Mouse (Mus musculus): Measurements from ENCODE around the gene Zc3h14. TPM values are rescaled to one million over a fixed set of nuclear protein-coding genes. Genes with fewer than 3 reads are reported as not detected.

Zc3h14 gene
- total RNA-seq, 1 experiment: 65.6 TPM

GRCm38 (mm10) chr12:98727186-98727585 is 19.6 kb upstream of the Zc3h14 start:
- no peak for TF ChIP-seq HCFC1 (IDR thresholded peaks at IDR 0.05; ENCODE audit: borderline replicate concordance, insufficient read depth, low read length)
- TF ChIP-seq ZC3H11A (IDR thresholded peaks at IDR 0.05; ENCODE audit: borderline replicate concordance, low read depth, low read length): no peak
- no peak for TF ChIP-seq MAFK (IDR thresholded peaks at IDR 0.05; ENCODE audit: insufficient read depth, low read depth, low read length)
- no peak for TF ChIP-seq ZNF384 (IDR thresholded peaks at IDR 0.05; ENCODE audit: low read depth, low read length)
- no peak for TF ChIP-seq CHD2 (IDR thresholded peaks at IDR 0.05; ENCODE audit: low read depth, low read length)
- no peak for DNase-seq (ENCODE audit: low read depth, low spot score)
- H3K27ac ChIP-seq (ENCODE audit: insufficient read depth, low read depth, low read length, poor library complexity, severe bottlenecking): no peak overlapping the region
- peaks cover 3% of the 10 kb centered on the region; the same call in 1 of the 2 replicates for H3K36me3 ChIP-seq (ENCODE audit: control insufficient read depth, insufficient read depth, low read length, poor library complexity, severe bottlenecking)
- in situ Hi-C loops (cut with MboI; ENCODE audit: low sequenced_read_pairs in 2 of 2, unreplicated experiment in 2 of 2): no loop called here
- peaks cover 0 to 10% of the 10 kb centered on the region in 2 experiments; a peak in 1 of 4 replicates for H3K4me1 ChIP-seq (ENCODE audit: control insufficient read depth in 2 of 2, insufficient read depth in 2 of 2, low read length in 2 of 2, poor library complexity in 1 of 2)
- H3K9me3 ChIP-seq (ENCODE audit: control insufficient read depth, insufficient read depth, low read depth, low read length): no peaks in the 10 kb centered on the region
- no peak overlapping the region for H3K9ac ChIP-seq (ENCODE audit: insufficient read depth, low read depth, low read length, poor library complexity, severe bottlenecking)
- no peak overlapping the region for H3K4me3 ChIP-seq (ENCODE audit: insufficient read depth in 1 of 2, low read depth in 1 of 2, low read length in 2 of 2, poor library complexity in 1 of 2, severe bottlenecking in 1 of 2)

- Histone ChIP-seq H3K27ac (ENCODE audit: insufficient read depth, low read depth, low read length, poor library complexity, severe bottlenecking) (no peak overlapping the region), H3K9me3 (ENCODE audit: control insufficient read depth, insufficient read depth, low read depth, low read length) (no peaks in the 10 kb centered on the region), H3K9ac (ENCODE audit: insufficient read depth, low read depth, low read length, poor library complexity, severe bottlenecking) (no peak overlapping the region), H3K4me1 (ENCODE audit: control insufficient read depth in 2 of 2, insufficient read depth in 2 of 2, low read length in 2 of 2, poor library complexity in 1 of 2) (peaks cover 0 to 7% of the 10 kb centered on the region in 2 experiments; a peak in 2 of 4 replicates), H3K36me3 (ENCODE audit: control insufficient read depth, insufficient read depth, low read length, poor library complexity, severe bottlenecking) (peaks cover 3% of the 10 kb centered on the region; the same call in 1 of the 2 replicates), H3K4me3 (ENCODE audit: insufficient read depth in 1 of 2, low read depth in 1 of 2, low read length in 2 of 2, poor library complexity in 1 of 2, severe bottlenecking in 1 of 2) (no peak overlapping the region)
- in situ Hi-C loops (cut with MboI; ENCODE audit: low sequenced_read_pairs in 2 of 2, unreplicated experiment in 2 of 2): no loop called here
- DNase-seq (ENCODE audit: low read depth, low spot score): no peak
- no peak for TF ChIP-seq MAFK (IDR thresholded peaks at IDR 0.05; ENCODE audit: insufficient read depth, low read depth, low read length)
- TF ChIP-seq ZC3H11A (IDR thresholded peaks at IDR 0.05; ENCODE audit: borderline replicate concordance, low read depth, low read length): no peak
- no peak for TF ChIP-seq ZNF384 (IDR thresholded peaks at IDR 0.05; ENCODE audit: low read depth, low read length)
- no peak for TF ChIP-seq HCFC1 (IDR thresholded peaks at IDR 0.05; ENCODE audit: borderline replicate concordance, insufficient read depth, low read length)
- TF ChIP-seq CHD2 (IDR thresholded peaks at IDR 0.05; ENCODE audit: low read depth, low read length): no peak
These were observed 16.1 kb upstream of the Zc3h14 start for GRCm38 (mm10) chr12:98730682-98731081.

DNA sequence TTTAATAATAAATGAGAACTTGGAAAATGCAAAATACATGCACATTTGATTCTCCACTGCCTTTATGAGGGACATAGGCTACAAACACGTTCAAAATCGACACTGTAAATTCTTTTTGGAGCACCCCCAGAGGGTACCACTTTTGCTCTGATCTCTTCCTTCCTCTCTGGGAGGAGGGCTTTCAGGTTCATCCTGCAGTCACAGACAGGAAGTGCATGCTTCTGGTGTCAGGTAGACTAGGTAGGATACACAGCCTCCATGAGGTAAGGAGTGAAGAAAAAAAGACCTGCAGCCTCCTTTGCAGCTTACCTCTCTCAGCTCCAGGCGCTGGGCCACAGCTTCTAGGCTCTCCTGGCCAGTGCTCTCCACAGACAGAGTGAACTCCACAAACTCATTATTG is 13.6 kb upstream of the Zc3h14 start:
- no peaks in the 10 kb centered on the region for H3K9me3 ChIP-seq (ENCODE audit: control insufficient read depth, insufficient read depth, low read depth, low read length)
- peaks cover 3 to 4% of the 10 kb centered on the region in 2 experiments; a peak in 3 of 4 replicates for H3K4me1 ChIP-seq (ENCODE audit: control insufficient read depth in 2 of 2, insufficient read depth in 2 of 2, low read length in 2 of 2, poor library complexity in 1 of 2)
- TF ChIP-seq CHD2 (IDR thresholded peaks at IDR 0.05; ENCODE audit: low read depth, low read length) (no peak), ZC3H11A (IDR thresholded peaks at IDR 0.05; ENCODE audit: borderline replicate concordance, low read depth, low read length) (no peak), HCFC1 (IDR thresholded peaks at IDR 0.05; ENCODE audit: borderline replicate concordance, insufficient read depth, low read length) (no peak), ZNF384 (IDR thresholded peaks at IDR 0.05; ENCODE audit: low read depth, low read length) (no peak), MAFK (IDR thresholded peaks at IDR 0.05; ENCODE audit: insufficient read depth, low read depth, low read length) (no peak)
- H3K27ac ChIP-seq (ENCODE audit: insufficient read depth, low read depth, low read length, poor library complexity, severe bottlenecking): no peak overlapping the region
- H3K36me3 ChIP-seq (ENCODE audit: control insufficient read depth, insufficient read depth, low read length, poor library complexity, severe bottlenecking): peaks cover 3% of the 10 kb centered on the region; the same call in 1 of the 2 replicates
- peak overlapping the region; percentile 54 to 72 for H3K4me3 ChIP-seq (ENCODE audit: insufficient read depth in 1 of 2, low read depth in 1 of 2, low read length in 2 of 2, poor library complexity in 1 of 2, severe bottlenecking in 1 of 2)
- in situ Hi-C loops (cut with MboI; ENCODE audit: low sequenced_read_pairs in 2 of 2, unreplicated experiment in 2 of 2): no loop called here
- H3K9ac ChIP-seq (ENCODE audit: insufficient read depth, low read depth, low read length, poor library complexity, severe bottlenecking): 0 out of 2 replicates have a peak overlapping the region, but pooled peaks have one; percentile 52
- DNase-seq (ENCODE audit: low read depth, low spot score): no peak

GRCm38 (mm10) chr12:98733776-98734175 is 13.0 kb upstream of the Zc3h14 start:
- peaks cover 5 to 6% of the 10 kb centered on the region in 2 experiments; a peak in 3 of 4 replicates for H3K4me1 ChIP-seq (ENCODE audit: control insufficient read depth in 2 of 2, insufficient read depth in 2 of 2, low read length in 2 of 2, poor library complexity in 1 of 2)
- H3K27ac ChIP-seq (ENCODE audit: insufficient read depth, low read depth, low read length, poor library complexity, severe bottlenecking): no peak overlapping the region
- H3K4me3 ChIP-seq (ENCODE audit: insufficient read depth in 1 of 2, low read depth in 1 of 2, low read length in 2 of 2, poor library complexity in 1 of 2, severe bottlenecking in 1 of 2): peak overlapping the region; percentile 54 to 72
- no peaks in the 10 kb centered on the region for H3K9me3 ChIP-seq (ENCODE audit: control insufficient read depth, insufficient read depth, low read depth, low read length)
- H3K9ac ChIP-seq (ENCODE audit: insufficient read depth, low read depth, low read length, poor library complexity, severe bottlenecking): peak overlapping the region; percentile 52; the same call in 1 of the 2 replicates
- peaks cover 2% of the 10 kb centered on the region; the same call in 1 of the 2 replicates for H3K36me3 ChIP-seq (ENCODE audit: control insufficient read depth, insufficient read depth, low read length, poor library complexity, severe bottlenecking)
- TF ChIP-seq HCFC1 (IDR thresholded peaks at IDR 0.05; ENCODE audit: borderline replicate concordance, insufficient read depth, low read length): no peak
- TF ChIP-seq MAFK (IDR thresholded peaks at IDR 0.05; ENCODE audit: insufficient read depth, low read depth, low read length): no peak
- TF ChIP-seq ZC3H11A (IDR thresholded peaks at IDR 0.05; ENCODE audit: borderline replicate concordance, low read depth, low read length): no peak
- TF ChIP-seq ZNF384 (IDR thresholded peaks at IDR 0.05; ENCODE audit: low read depth, low read length): no peak
- no peak for TF ChIP-seq CHD2 (IDR thresholded peaks at IDR 0.05; ENCODE audit: low read depth, low read length)
- DNase-seq (ENCODE audit: low read depth, low spot score): no peak
- in situ Hi-C loops (cut with MboI; ENCODE audit: low sequenced_read_pairs in 2 of 2, unreplicated experiment in 2 of 2): no loop called here

All from ES-E14 (cell line).